Mouse (Mus musculus): ENCODE data around the gene Prmt9.

GRCm38 (mm10) chr8:77617916-77618315 lies 68.7 kb downstream of the Prmt9 start:
- no peak for TF ChIP-seq POU5F1 (IDR thresholded peaks at IDR 0.05; ENCODE audit: borderline replicate concordance, low read length)
- peak; percentile 17; the same call in 1 of the 2 replicates for TF ChIP-seq CTCF (conservative IDR thresholded peaks at IDR 0.05; ENCODE audit: low read length)
